8 mouse cellular contexts compared by ENCODE assay signal in the genomic region with DNA sequence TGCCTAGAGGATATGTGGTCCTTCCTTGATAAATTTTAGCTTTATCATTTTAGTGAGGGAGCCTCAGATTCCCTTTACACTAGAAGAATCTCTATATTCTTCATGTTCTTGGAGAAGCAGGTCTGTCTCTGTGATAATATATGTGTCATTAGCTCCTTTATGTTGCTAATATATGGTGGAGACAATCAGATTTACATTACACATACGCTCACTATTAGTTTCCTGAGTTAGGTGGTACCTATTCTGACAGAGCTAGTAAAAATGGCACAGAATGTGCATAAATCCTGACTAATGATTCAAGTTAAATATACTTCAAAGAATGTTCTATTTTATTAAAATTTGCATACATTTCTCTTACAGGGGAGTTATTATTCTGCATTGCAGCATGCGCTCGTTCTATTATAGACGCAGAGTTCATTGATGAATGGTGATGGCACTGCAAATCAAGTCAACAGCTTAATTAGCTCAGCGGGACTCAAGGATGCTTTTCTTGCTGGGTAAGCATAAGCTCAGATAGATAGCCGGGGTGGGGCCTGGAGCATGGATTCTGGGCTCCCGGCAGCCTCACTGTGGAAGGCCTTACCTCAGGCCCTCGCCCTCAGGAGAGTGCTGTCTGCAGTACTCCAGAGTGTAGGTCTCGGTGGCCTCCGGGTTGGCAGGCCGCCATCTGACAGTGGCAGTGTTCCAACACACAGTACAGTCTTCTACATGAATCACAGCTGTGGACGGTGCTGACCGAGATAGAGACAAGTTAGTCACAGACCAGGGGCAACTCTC.
DNase-seq lines count a peak whose midpoint lies in the region; ATAC-seq lines count a peak whose summit lies in the region.

No protein-coding gene starts in this region.

- intact Hi-C loops in left cerebral cortex, postnatal 25 days (cut with DNase I): no loop called here

- no peak for ATAC-seq in erythroid progenitor cell, adult 5-6 weeks (replicated peaks; ENCODE audit: low FRiP score, poor library complexity, severe bottlenecking)

- peak; percentile 35 for DNase-seq in retina, postnatal 1 day
- no peak for DNase-seq in retina, embryonic 14.5 days (ENCODE audit: low spot score)
- peak; percentile 14 for DNase-seq in cerebellum, adult 8-10 months
- DNase-seq in heart, adult 9 months (ENCODE audit: low spot score in 2 of 2): peak; percentile 10 to 45
- DNase-seq in left cerebral cortex, postnatal 25 days (ENCODE audit: low spot score in 2 of 2): peak; percentile 53 to 66
- peak; percentile 51 for DNase-seq in ovary, postnatal 14 days (ENCODE audit: low spot score)
- DNase-seq in layer of hippocampus, adult 11-12 months (ENCODE audit: low spot score): no peak

Comparison
In these comparisons a context has a peak if more than half of its experiments do, and no peak if none do; other contexts are left out.
1. DNase-seq: peak in retina, postnatal 1 day (single experiment), cerebellum, adult 8-10 months (single experiment), heart, adult 9 months (2 of 2), left cerebral cortex, postnatal 25 days (2 of 2) and ovary, postnatal 14 days (single experiment); none in retina, embryonic 14.5 days (single experiment) and layer of hippocampus, adult 11-12 months (single experiment).